Mouse (Mus musculus): ENCODE data around the gene Pacs1.
A peak's percentile ranks its signal among the peaks of the same experiment; 100 is the strongest.
"Not testable (repeated sequence)": the region's sequence is repeated elsewhere in the genome, so short reads cannot be mapped to it uniquely, and the experiment has no call there.

The Pacs1 gene

GRCm38 (mm10) chr19:5150358-5150757 is 122.6 kb downstream of the Pacs1 start:
- DNase-seq, result no peak

- DNase-seq, result not testable (repeated sequence)
Measured at GRCm38 (mm10) chr19:5149041-5149440, 123.9 kb downstream of the Pacs1 start.

DNA sequence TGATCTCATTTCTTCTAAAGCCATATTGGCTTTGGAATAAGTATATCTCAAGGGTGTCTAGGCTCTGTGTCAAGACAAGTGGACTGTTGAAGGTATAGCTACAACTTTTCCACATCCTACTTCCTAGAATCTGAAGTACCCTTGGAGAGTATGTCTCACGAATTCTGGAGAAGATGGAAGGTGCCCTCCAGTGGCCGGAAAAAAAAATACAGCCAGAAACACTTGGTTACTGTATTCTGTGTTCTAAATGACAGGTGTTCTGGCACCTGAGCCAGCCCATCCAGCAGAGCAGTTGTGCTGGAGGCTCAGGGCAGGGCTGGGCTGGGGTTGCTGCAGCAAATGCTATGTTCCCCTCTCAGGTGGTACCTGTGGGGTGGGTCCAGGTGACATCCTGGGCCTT is 133.3 kb downstream of the Pacs1 start:
- DNase-seq, result peak; percentile 67

DNA sequence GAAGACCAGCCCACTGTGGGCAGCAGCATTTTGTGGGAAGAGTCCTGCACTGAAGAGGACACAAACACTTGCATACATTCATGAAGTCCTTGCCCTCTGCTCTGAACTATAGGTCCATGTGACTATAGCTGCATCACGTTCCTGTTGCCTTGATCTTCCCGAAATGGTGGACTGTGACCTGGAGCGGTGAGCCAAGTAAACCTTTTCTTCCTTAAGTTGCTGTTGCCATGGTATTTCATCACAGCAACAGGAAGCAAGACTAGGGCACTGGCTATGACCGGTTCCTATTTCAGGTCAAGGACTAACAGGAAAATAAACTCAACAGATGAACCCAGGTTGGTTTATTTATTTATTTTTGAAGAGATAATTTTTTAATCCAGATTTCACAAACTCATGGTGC is 141.7 kb downstream of the Pacs1 start:
- no peak for DNase-seq

GRCm38 (mm10) chr19:5129770-5130169 is 143.1 kb downstream of the Pacs1 start:
- no peak for DNase-seq

- no peak for DNase-seq
Measured at GRCm38 (mm10) chr19:5124055-5124614, 148.8 kb downstream of the Pacs1 start.

- no peak for DNase-seq
Measured at GRCm38 (mm10) chr19:5123241-5123640, 149.7 kb downstream of the Pacs1 start.

- DNase-seq, result no peak
Measured at GRCm38 (mm10) chr19:5122492-5122891, 150.4 kb downstream of the Pacs1 start.

DNA sequence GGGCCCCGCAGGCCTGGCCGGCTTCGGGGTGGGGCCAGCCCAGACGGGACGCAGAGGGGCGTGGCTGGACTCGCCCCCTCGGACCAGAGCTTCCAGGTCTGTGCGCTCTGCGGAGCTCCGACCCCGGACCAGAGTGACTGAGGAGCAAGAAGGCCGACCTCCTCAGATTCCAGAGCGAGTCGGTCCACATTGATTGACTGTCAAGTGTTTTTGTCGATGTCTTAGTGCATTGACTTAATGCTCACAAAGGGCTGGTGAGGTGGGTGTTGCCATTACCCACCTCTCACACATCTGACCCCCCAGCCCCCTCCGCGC is 154.6 kb downstream of the Pacs1 start, which contains the start of gene Klc2:
Gene Klc2 (minus strand): TSS at position 177 of the 315 bp plus-strand sequence.
- no peak for DNase-seq

- peak; percentile 97 for DNase-seq
Measured at GRCm38 (mm10) chr19:5117494-5118383, 155.2 kb downstream of the Pacs1 start.

GRCm38 (mm10) chr19:5113783-5114182 is 159.1 kb downstream of the Pacs1 start:
- DNase-seq, result no peak

- DNase-seq, result no peak
Measured at GRCm38 (mm10) chr19:5109659-5110453, 163.1 kb downstream of the Pacs1 start.

- no peak for DNase-seq
Measured at GRCm38 (mm10) chr19:5108702-5109101, 164.2 kb downstream of the Pacs1 start.

GRCm38 (mm10) chr19:5108271-5108575 is 164.7 kb downstream of the Pacs1 start:
- peak; percentile 65 for DNase-seq

GRCm38 (mm10) chr19:5107556-5108270 is 165.2 kb downstream of the Pacs1 start:
- no peak for DNase-seq

DNA sequence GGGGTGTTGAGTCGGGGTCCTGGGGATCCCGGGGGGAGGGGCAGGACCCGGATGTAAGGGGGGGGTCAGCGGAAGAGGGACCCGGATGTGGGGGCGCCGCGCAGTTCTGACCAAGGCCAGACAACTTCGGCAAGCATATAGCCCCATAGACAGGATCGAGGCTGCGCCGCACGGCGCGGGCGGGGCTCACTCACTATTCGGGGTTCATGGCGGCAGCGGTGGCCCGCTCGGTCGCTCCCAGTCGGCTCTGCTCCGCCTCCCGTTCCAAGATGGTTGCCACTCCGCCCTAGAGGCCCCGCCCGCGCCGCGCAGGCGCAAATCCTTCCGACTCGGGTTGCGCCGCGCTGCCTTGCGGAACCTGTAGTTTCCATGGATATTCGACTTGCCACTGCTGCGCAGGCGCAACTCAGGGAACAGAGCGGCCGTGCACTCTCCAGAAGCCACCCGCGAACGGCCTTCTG is 166.2 kb downstream of the Pacs1 start, which contains the start of gene Rab1b:
Gene Rab1b (minus strand): TSS at position 342 of the 461 bp plus-strand sequence.
- DNase-seq, result peak; percentile 99

DNA sequence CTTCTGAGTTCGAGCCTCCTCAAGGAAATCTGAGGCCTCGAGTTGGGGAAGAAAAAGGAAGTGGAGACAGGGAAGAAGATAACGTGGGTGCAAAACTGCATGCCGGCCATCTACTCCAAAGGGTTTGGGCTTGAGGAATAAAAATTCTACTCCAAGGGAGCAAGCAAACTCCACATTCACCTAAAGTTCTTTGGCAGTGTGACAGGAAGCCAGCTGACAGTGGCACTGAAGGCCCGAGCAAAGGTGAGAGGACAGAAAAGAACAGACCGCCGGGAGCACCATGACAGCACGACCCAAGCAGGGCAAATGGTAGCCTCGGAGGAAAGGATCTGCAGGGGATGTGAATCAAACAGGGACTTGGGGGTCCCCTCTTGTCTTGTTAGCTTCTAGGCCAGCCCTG is 166.8 kb downstream of the Pacs1 start:
- no peak for DNase-seq

GRCm38 (mm10) chr19:5098363-5099143 is 174.4 kb downstream of the Pacs1 start, which contains the start of gene Cnih2:
TSS of gene Cnih2 (minus strand) at chr19:5098521.
- DNase-seq, result peak; percentile 90

- DNase-seq, result peak; percentile 61
Measured at GRCm38 (mm10) chr19:5097521-5098362, 175.2 kb downstream of the Pacs1 start.

DNA sequence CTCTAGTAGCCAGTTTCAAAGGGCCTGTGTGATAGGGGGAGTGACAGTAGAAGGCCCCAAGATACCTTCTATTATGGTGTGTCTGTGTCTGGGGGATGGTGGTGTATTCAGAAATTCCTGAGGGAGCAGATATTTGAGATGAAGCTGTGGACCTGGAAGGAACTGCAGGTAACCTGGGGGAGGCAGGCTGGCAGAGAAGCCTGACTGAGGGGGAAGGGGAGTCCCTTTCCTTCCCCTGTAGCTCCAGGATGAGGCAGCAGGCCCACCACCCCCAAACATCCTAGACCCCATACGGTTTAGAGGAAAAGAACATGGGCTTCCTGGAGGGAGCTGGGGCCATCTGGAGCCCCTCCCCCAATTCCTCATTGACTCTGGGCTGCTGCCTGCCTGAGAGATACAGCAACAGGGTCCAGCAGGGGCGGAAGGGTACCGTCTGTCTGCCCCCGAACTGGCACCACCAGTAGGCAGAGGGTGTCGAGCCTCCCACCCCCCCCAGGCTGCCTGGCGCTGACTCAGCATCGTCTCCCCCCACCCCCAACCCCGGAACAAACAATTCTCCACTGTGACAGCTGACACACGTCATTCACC is 176.9 kb downstream of the Pacs1 start:
- DNase-seq, result no peak
